Mouse (Mus musculus) neural tube, embryonic 11.5 days (tissue): ENCODE measurements at regions not wholly inside any gene's neighbourhood (a gene's known extent, or its start where the extent isn't known, plus 50 kb on each side); places are given as distances from the start of the nearest gene placed in this dataset.

Experiments
- ATAC-seq: fragments of 200-750 bp; cut with Nextera tagmentation; 2 replicates; pipeline ENCODE4 v1.8.0; 2017; ENCODE audit warnings: moderate number of reproducible peaks, mild to moderate bottlenecking, moderate TSS enrichment, moderate library complexity; ENCODE audit not compliant: insufficient read depth, low FRiP score, low TSS enrichment
- DNase-seq: peaks from one replicate; pipeline ENCODE4 v3.0.0-alpha.2; 2015; ENCODE audit warnings: low spot score
- H3K27ac ChIP-seq: fragments of 300-500 bp; sonication (generic); 2 replicates; pipeline ENCODE4 v1.5.1; 2014; ENCODE audit warnings: low read depth, mild to moderate bottlenecking, low read length
- H3K27me3 ChIP-seq: fragments of 300-500 bp; sonication (generic); 2 replicates; pipeline ENCODE4 v1.6.1; 2014; ENCODE audit warnings: mild to moderate bottlenecking, low read length, mixed read lengths; ENCODE audit not compliant: control insufficient read depth, insufficient read depth
- H3K36me3 ChIP-seq: fragments of 300-500 bp; sonication (generic); 2 replicates; pipeline ENCODE4 v1.6.1; 2014; ENCODE audit warnings: mild to moderate bottlenecking, low read length, moderate library complexity, mixed read lengths; ENCODE audit not compliant: control insufficient read depth, insufficient read depth
- H3K4me1 ChIP-seq: fragments of 300-500 bp; sonication (generic); 2 replicates; pipeline ENCODE4 v1.6.1; 2014; ENCODE audit warnings: low read length, mixed read lengths; ENCODE audit not compliant: control insufficient read depth, insufficient read depth
- H3K4me2 ChIP-seq: fragments of 300-500 bp; sonication (generic); 2 replicates; pipeline ENCODE4 v1.6.1; 2014; ENCODE audit warnings: low read depth, mild to moderate bottlenecking, moderate library complexity
- H3K4me3 ChIP-seq: fragments of 300-500 bp; sonication (generic); 2 replicates; pipeline ENCODE4 v1.5.1; 2014; ENCODE audit warnings: low read depth, low read length
- H3K9ac ChIP-seq: fragments of 300-500 bp; sonication (generic); 2 replicates; pipeline ENCODE4 v1.6.1; 2014; ENCODE audit warnings: mild to moderate bottlenecking, low read length
- H3K9me3 ChIP-seq: fragments of 300-500 bp; sonication (generic); 2 replicates; pipeline ENCODE4 v1.6.1; 2016; ENCODE audit warnings: low read length; ENCODE audit not compliant: control insufficient read depth
- WGBS: fragments of 180-500 bp; shearing (Covaris S2); extraction: QIAGEN DNeasy Blood & Tissue Kit; methylation state at CpG from one replicate; pipeline ENCODE4 v1.1.7; 2014; 5-methylcytosine and 5-hydroxymethylcytosine counted together

- H3K36me3 ChIP-seq = no peaks in the 10 kb centered on the region
- no peak overlapping the region for H3K9ac ChIP-seq
- no peaks in the 10 kb centered on the region for H3K27me3 ChIP-seq
- H3K4me2 ChIP-seq = no peak overlapping the region
- H3K9me3 ChIP-seq = no peaks in the 10 kb centered on the region
- no peak overlapping the region for H3K4me3 ChIP-seq
- DNase-seq (no peak), ATAC-seq (no peak)
- H3K27ac ChIP-seq = no peak overlapping the region
- H3K4me1 ChIP-seq = no peaks in the 10 kb centered on the region
These were observed 208.4 kb downstream of the Cd83 start for GRCm38 (mm10) chr13:43992968-43993367.

DNA sequence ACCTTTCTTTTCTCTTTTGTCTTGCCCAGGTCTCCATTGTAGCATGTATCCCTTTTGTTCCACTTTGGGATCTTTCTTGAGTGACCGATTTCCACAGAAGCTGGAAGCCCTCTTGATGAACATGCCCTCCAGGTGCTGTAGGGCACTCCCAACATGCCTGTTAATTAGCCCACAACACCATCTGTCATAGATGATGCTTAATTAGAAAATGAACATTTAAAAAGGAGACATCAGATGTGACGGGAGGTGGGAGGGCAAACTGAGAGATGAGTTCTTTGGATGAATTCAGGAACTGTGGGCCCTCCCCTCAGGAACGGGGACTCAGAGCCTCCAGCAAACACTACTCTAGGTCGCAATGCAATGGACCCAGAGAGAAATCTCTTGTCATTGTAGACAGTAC lies 209.8 kb downstream of the Cd83 start:
- WGBS = 86% methylated on average over 4 of the region's 4 CpGs
- H3K4me3 ChIP-seq = no peak overlapping the region
- DNase-seq (no peak), ATAC-seq (no peak)
- H3K9me3 ChIP-seq = no peaks in the 10 kb centered on the region
- H3K27ac ChIP-seq = no peak overlapping the region
- H3K27me3 ChIP-seq = no peaks in the 10 kb centered on the region
- no peaks in the 10 kb centered on the region for H3K4me1 ChIP-seq
- no peaks in the 10 kb centered on the region for H3K36me3 ChIP-seq
- H3K4me2 ChIP-seq = no peak overlapping the region
- H3K9ac ChIP-seq = no peak overlapping the region

GRCm38 (mm10) chr13:43995623-43996022 lies 211.0 kb downstream of the Cd83 start:
- H3K27ac ChIP-seq = no peak overlapping the region
- DNase-seq (no peak), ATAC-seq (no peak)
- H3K4me1 ChIP-seq = no peaks in the 10 kb centered on the region
- no peak overlapping the region for H3K9ac ChIP-seq
- H3K27me3 ChIP-seq = no peaks in the 10 kb centered on the region
- H3K36me3 ChIP-seq = no peaks in the 10 kb centered on the region
- no peaks in the 10 kb centered on the region for H3K9me3 ChIP-seq
- WGBS = 35% methylated on average over 3 of the region's 3 CpGs
- H3K4me2 ChIP-seq = no peak overlapping the region
- no peak overlapping the region for H3K4me3 ChIP-seq

GRCm38 (mm10) chr13:44001861-44002545 lies 217.4 kb downstream of the Cd83 start:
- Histone ChIP-seq H3K36me3 (no peaks in the 10 kb centered on the region), H3K4me3 (no peak overlapping the region), H3K9ac (no peak overlapping the region), H3K27ac (no peak overlapping the region), H3K9me3 (no peaks in the 10 kb centered on the region; the same call in 1 of the 2 replicates), H3K4me1 (no peaks in the 10 kb centered on the region), H3K27me3 (no peaks in the 10 kb centered on the region), H3K4me2 (no peak overlapping the region)
- ATAC-seq = no peak
- WGBS = 83% methylated on average over 12 of the region's 12 CpGs
- no peak for DNase-seq

DNA sequence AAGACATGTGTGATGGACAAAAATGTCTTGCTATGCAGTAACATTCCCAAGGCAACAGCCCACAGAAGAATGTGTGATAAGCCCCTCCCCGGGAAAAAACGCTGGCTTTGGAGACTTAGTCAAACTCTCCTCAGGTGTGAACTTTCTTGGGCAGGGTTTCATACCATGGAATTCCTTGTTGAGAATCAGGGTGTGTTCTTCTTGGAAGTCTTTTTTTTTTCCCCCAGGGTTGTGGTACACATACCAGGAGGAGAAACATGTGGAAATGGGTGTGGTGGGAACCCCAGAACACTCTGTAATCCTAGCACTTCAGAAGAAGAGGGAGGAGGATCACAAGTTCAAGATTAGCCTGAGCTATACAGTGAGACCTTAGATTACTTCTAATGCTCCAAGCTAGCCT lies 228.3 kb downstream of the Cd83 start:
- Histone ChIP-seq H3K27me3 (no peaks in the 10 kb centered on the region), H3K4me3 (no peak overlapping the region), H3K36me3 (no peaks in the 10 kb centered on the region), H3K27ac (no peak overlapping the region), H3K4me2 (no peak overlapping the region), H3K9me3 (no peaks in the 10 kb centered on the region), H3K4me1 (no peaks in the 10 kb centered on the region), H3K9ac (no peak overlapping the region)
- WGBS = 87% methylated on average over 2 of the region's 2 CpGs
- DNase-seq = no peak
- ATAC-seq = no peak

DNA sequence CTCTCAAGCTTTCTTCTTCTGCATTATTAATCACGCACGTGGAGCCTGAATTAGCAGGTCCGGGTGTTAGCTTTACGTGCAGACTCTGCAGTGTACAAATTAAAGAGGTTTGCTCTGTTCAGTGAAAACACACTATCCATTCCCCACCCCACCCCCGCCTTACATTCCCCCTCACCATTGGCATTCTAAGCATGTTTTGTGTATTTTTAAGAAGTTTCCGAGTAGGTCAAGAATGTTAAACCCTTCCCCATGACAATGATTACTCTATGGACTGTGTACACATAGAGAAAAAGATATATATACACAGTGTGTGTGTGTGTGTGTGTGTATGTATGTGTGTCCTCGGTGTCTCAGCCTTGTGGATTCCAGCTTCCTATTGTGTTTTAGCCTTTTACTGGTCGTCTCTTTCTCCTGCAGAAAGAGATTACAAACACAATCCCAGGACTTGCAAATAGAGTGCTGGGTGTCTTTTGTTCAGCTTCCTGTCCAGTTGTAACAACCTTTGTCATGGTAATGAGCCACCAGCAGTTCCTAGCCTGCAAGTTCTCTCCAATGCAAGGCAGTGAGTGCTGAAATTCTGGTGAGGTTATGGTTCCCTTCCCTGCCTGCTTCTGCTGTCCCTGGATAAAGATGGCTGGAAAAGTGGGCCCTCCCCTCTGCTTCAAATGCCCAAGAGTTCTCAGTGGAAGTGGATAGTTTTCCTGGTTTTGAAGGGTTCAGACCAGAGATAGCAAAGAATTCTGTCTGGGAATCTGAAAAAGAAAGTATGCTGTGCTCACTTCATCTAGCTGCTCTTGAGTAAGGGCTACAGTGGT lies 234.1 kb downstream of the Cd83 start:
- Histone ChIP-seq H3K4me1 (peaks cover 8% of the 10 kb centered on the region; the same call in 1 of the 2 replicates), H3K4me3 (no peak overlapping the region), H3K36me3 (no peaks in the 10 kb centered on the region), H3K4me2 (no peak overlapping the region), H3K9me3 (no peaks in the 10 kb centered on the region), H3K27me3 (no peaks in the 10 kb centered on the region), H3K27ac (no peak overlapping the region), H3K9ac (no peak overlapping the region)
- ATAC-seq = no peak
- DNase-seq = peak; percentile 37
- 22% methylated on average over 8 of the region's 8 CpGs for WGBS

- H3K27me3 ChIP-seq = no peaks in the 10 kb centered on the region
- peaks cover 8% of the 10 kb centered on the region; the same call in 1 of the 2 replicates for H3K4me1 ChIP-seq
- no peaks in the 10 kb centered on the region for H3K9me3 ChIP-seq
- H3K9ac ChIP-seq = no peak overlapping the region
- H3K4me3 ChIP-seq = no peak overlapping the region
- H3K4me2 ChIP-seq = no peak overlapping the region
- no peak overlapping the region for H3K27ac ChIP-seq
- ATAC-seq = no peak
- no peak for DNase-seq
- no peaks in the 10 kb centered on the region for H3K36me3 ChIP-seq
These were observed 234.7 kb downstream of the Cd83 start for GRCm38 (mm10) chr13:44019304-44019583.

DNA sequence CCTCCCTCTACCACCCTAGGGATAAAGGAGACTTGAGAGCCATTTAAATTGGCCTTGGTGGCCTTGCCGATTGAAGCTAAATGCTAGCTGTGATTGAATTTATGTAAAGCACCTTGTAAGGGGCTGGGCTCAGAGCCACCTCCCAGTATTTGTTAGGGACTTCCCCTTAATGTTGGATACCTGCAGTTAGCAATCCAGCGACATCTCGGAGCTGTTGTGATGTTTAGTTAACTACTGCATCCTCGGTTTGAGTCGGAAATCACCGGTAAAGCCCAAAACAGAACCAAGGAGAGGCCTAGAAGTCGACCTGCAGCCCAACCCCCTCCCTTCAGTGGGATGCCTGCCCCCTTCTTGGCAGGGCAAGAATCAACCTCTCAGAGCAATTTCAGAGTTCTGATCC lies 236.3 kb downstream of the Cd83 start:
- no peaks in the 10 kb centered on the region for H3K9me3 ChIP-seq
- no peaks in the 10 kb centered on the region for H3K36me3 ChIP-seq
- WGBS = 27% methylated on average over 7 of the region's 7 CpGs
- H3K27ac ChIP-seq = no peak overlapping the region
- H3K4me3 ChIP-seq = no peak overlapping the region
- no peak for ATAC-seq
- DNase-seq = no peak
- H3K9ac ChIP-seq = no peak overlapping the region
- peaks cover 8% of the 10 kb centered on the region; the same call in 1 of the 2 replicates for H3K4me1 ChIP-seq
- no peak overlapping the region for H3K4me2 ChIP-seq
- H3K27me3 ChIP-seq = no peaks in the 10 kb centered on the region

GRCm38 (mm10) chr13:44022106-44022505 lies 237.5 kb downstream of the Cd83 start:
- Histone ChIP-seq H3K4me3 (no peak overlapping the region), H3K4me1 (peaks cover 15% of the 10 kb centered on the region), H3K36me3 (no peaks in the 10 kb centered on the region), H3K27ac (no peak overlapping the region), H3K4me2 (no peak overlapping the region), H3K27me3 (no peaks in the 10 kb centered on the region), H3K9me3 (no peaks in the 10 kb centered on the region), H3K9ac (no peak overlapping the region)
- 73% methylated on average over 10 of the region's 10 CpGs for WGBS
- ATAC-seq (no peak), DNase-seq (no peak)
